Mouse (Mus musculus) spleen, adult 2 months (tissue): ENCODE measurements around the gene Klhl36. TPM values are rescaled to one million over a fixed set of nuclear protein-coding genes. Genes with fewer than 3 reads are reported as not detected.

Experiments
- DNase-seq, 2 experiments: peaks; one replicate each; pipeline versions ENCODE4 v3.0.0 to v3.0.0-alpha.2; 2012 to 2021; ENCODE audit warnings: low spot score in 2 of 2, low read depth in 1 of 2
- H3K27ac ChIP-seq: fragments of 200-500 bp; 2 replicates; pipeline ENCODE4 v1.5.1; 2012; ENCODE audit warnings: low read length, inconsistent platforms; ENCODE audit not compliant: insufficient read depth
- H3K27me3 ChIP-seq: fragments of 200-500 bp; 2 replicates; pipeline ENCODE4 v1.6.1; 2012; ENCODE audit warnings: mild to moderate bottlenecking, moderate library complexity, low read length, inconsistent platforms; ENCODE audit not compliant: control insufficient read depth, insufficient read depth
- H3K36me3 ChIP-seq: fragments of 200-500 bp; 2 replicates; pipeline ENCODE4 v1.6.1; 2012; ENCODE audit warnings: mild to moderate bottlenecking, low read length, inconsistent platforms; ENCODE audit not compliant: control insufficient read depth, insufficient read depth
- H3K4me1 ChIP-seq: fragments of 200-500 bp; 2 replicates; pipeline ENCODE4 v1.6.1; 2011; ENCODE audit warnings: inconsistent platforms; ENCODE audit not compliant: control insufficient read depth, insufficient read depth, insufficient read length
- H3K4me3 ChIP-seq: fragments of 200-500 bp; 2 replicates; pipeline ENCODE4 v1.5.1; 2011; ENCODE audit warnings: mild to moderate bottlenecking, inconsistent platforms; ENCODE audit not compliant: insufficient read depth, insufficient read length; ENCODE audit errors: extremely low read depth
- CTCF ChIP-seq: fragments of 200-500 bp; IDR thresholded peaks from 2 replicates; pipeline ENCODE4 v1.5.1; 2011; ENCODE audit warnings: mild to moderate bottlenecking, inconsistent platforms; ENCODE audit not compliant: insufficient read depth, insufficient read length, insufficient replicate concordance; ENCODE audit errors: extremely low read depth
- POLR2A ChIP-seq: fragments of 200-500 bp; IDR thresholded peaks from 2 replicates; pipeline ENCODE4 v1.6.1; 2011; ENCODE audit warnings: low read depth, low read length, inconsistent platforms
- WGBS: fragments of 180-500 bp; shearing (Covaris S2); methylation state at CpG from one replicate; pipeline ENCODE4 v1.1.7; 2018; 5-methylcytosine and 5-hydroxymethylcytosine counted together
- polyA plus RNA-seq: library from polyadenylated mRNA; depleted of rRNA; stranded (reverse); fragments of >200 nt; gene quantifications from 2 replicates; pipeline ENCODE4 v1.2.3, GENCODE M21; 2012

Gene Klhl36
- polyA plus RNA-seq, 1 experiment: 27.2 TPM

DNA sequence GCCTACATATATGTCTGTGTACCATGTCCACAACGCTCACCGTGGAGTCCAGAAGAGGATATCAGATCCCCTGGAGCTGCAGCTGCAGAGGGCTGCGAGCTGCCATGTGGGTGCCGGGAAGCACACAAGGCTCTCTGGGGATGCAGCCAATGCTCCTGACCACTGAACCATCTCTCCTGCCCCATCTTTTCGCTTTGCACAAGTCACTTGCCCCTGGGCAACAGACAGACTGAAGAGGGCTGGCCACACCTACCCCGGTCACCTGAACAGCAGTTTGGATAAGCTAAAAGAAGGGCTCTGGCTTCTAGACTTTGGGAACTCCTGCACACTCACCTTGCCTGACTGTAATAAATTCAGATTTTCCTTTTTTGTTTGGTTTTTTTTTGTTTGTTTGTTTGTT is 40.4 kb upstream of the Klhl36 start:
- Histone ChIP-seq H3K4me1 (peaks cover 17% of the 10 kb centered on the region), H3K27ac (no peak overlapping the region), H3K27me3 (no peaks in the 10 kb centered on the region), H3K4me3 (no peak overlapping the region), H3K36me3 (peaks cover 37% of the 10 kb centered on the region)
- 67% methylated on average over 6 of the region's 6 CpGs for WGBS
- DNase-seq: no peak
- no peak for TF ChIP-seq CTCF
- no peak for TF ChIP-seq POLR2A

- Histone ChIP-seq H3K36me3 (peaks cover 38% of the 10 kb centered on the region), H3K27me3 (no peaks in the 10 kb centered on the region), H3K4me3 (no peak overlapping the region), H3K4me1 (peaks cover 32% of the 10 kb centered on the region), H3K27ac (no peak overlapping the region)
- WGBS: 95% methylated on average over 9 of the region's 9 CpGs
- DNase-seq: no peak
- no peak for TF ChIP-seq POLR2A
- TF ChIP-seq CTCF: no peak
Observed at GRCm38 (mm10) chr8:119823278-119823677, 38.8 kb upstream of the Klhl36 start.

DNA sequence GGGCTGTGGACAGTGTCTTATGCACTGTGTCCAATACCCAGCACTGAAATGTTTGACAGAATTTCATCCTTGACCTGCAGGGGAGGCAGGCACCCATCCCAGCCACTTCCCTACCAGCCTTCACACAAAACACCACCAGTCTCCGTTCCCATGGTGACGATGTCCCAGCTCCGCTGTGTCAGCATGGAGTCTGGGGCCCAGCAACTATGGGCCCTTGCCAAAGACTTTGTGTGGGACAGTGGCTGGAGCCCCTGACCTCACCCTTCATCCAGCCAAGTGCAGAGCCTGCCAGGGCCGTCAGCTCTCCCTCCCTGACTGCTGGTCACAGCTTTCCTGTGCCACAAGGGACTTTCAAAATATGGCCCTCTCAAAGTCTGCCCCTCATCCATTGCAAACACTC is 38.0 kb upstream of the Klhl36 start:
- H3K27ac ChIP-seq: no peak overlapping the region
- H3K4me3 ChIP-seq: no peak overlapping the region
- no peaks in the 10 kb centered on the region for H3K27me3 ChIP-seq
- peak in 1 of 2 experiments; percentile 15 for DNase-seq
- peaks cover 34% of the 10 kb centered on the region for H3K36me3 ChIP-seq
- TF ChIP-seq CTCF (no peak), POLR2A (no peak)
- 69% methylated on average over 4 of the region's 4 CpGs for WGBS
- H3K4me1 ChIP-seq: peaks cover 40% of the 10 kb centered on the region

DNA sequence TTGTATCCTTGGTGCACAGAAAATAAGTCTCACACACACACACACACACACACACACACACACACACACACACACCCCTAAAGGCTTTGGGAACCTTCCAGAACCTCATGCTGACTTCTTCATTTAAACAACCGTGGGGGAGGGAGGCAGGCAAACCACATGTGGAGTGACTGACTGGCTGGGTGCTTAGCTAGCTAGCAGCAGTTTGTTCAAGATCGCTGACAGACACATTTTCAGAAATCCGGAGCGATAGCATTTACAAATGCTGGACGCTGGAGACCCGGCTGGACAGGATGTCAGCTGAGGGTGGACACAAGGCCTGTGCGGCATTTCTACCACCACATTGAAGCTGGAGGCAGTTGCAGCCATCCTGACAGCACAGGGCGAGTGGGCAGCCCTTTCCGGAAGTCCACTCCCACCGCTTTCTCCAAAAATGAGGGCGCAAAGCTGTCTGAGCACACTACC is 37.2 kb upstream of the Klhl36 start:
- Histone ChIP-seq H3K4me1 (peaks cover 48% of the 10 kb centered on the region), H3K27ac (peak overlapping the region; percentile 45), H3K27me3 (no peaks in the 10 kb centered on the region), H3K4me3 (no peak overlapping the region), H3K36me3 (peaks cover 31% of the 10 kb centered on the region)
- 47% methylated on average over 11 of the region's 11 CpGs for WGBS
- peak in 1 of 2 experiments; percentile 6 for DNase-seq
- TF ChIP-seq CTCF (no peak), POLR2A (no peak)

DNA sequence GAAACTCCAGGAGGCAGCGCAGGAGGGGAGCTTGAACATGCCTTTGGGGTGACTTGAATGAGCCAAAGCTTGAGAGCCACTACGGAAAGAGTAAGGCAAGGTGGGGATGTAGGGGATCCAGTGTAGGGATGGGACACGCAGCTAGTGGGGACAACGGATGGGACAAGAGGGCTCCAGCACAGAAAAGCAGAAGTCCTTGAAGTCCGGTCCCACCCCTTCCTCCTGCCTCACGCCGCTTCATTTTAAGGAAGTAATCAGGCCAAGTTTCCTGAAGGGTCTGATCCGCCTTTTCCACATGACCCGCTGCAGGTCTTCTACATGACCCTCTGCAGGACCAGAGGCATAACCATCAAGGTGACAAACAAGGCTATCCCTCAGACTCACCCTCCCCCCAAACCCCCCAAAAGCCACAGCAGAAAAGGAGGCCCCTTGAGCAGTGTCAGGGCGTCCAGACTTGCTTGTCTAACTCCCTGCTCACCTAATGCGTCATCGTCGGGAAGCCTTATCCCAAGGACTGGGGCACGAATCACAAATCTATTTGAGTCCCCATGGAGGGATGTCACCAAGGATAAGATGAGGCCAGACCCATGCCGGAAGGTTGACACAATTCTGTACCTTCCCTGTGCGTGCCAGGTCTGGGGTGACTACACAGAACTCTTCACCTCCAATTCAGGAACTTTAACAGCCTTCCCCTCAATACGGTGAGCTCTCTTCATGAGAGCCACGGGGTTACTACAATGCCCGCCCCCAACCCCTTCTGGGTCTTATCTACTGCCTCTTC is 35.9 kb upstream of the Klhl36 start:
- no peaks in the 10 kb centered on the region for H3K27me3 ChIP-seq
- no peak overlapping the region for H3K4me3 ChIP-seq
- H3K4me1 ChIP-seq: peaks cover 61% of the 10 kb centered on the region
- TF ChIP-seq POLR2A: no peak
- TF ChIP-seq CTCF: no peak
- H3K27ac ChIP-seq: peak overlapping the region; percentile 49
- DNase-seq: peak in 1 of 2 experiments; percentile 45
- H3K36me3 ChIP-seq: peaks cover 22% of the 10 kb centered on the region
- WGBS: 30% methylated on average over 19 of the region's 19 CpGs

GRCm38 (mm10) chr8:119826982-119827381 is 35.1 kb upstream of the Klhl36 start:
- 31% methylated on average over 5 of the region's 5 CpGs for WGBS
- peaks cover 69% of the 10 kb centered on the region for H3K4me1 ChIP-seq
- H3K36me3 ChIP-seq: peaks cover 19% of the 10 kb centered on the region; the same call in 1 of the 2 replicates
- no peak overlapping the region for H3K4me3 ChIP-seq
- no peaks in the 10 kb centered on the region for H3K27me3 ChIP-seq
- no peak for DNase-seq
- peak overlapping the region; percentile 49 for H3K27ac ChIP-seq
- TF ChIP-seq CTCF: no peak

GRCm38 (mm10) chr8:119827721-119828153 is 34.3 kb upstream of the Klhl36 start:
- peaks cover 77% of the 10 kb centered on the region for H3K4me1 ChIP-seq
- WGBS: 59% methylated on average over 4 of the region's 4 CpGs
- DNase-seq: no peak
- H3K4me3 ChIP-seq: no peak overlapping the region
- H3K36me3 ChIP-seq: peaks cover 13% of the 10 kb centered on the region; the same call in 1 of the 2 replicates
- H3K27ac ChIP-seq: peak overlapping the region; percentile 49
- H3K27me3 ChIP-seq: no peaks in the 10 kb centered on the region
- TF ChIP-seq CTCF: no peak
- TF ChIP-seq POLR2A: no peak
